Mouse (Mus musculus): ENCODE results near the gene Phc2. TPM values are rescaled to one million over a fixed set of nuclear protein-coding genes. Genes with fewer than 3 reads are reported as not detected.

Gene Phc2
- polyA plus RNA-seq, 1 experiment from 2014 or later, result 7.5 TPM

- Histone ChIP-seq H3K9me3 (replicated peaks; ENCODE audit: control insufficient read depth, low read length) (no peaks in the 10 kb centered on the region), H3K9ac (ENCODE audit: low read length) (peak overlapping the region; percentile 98), H3K4me1 (ENCODE audit: control insufficient read depth, insufficient read depth, low read length) (peaks cover 43% of the 10 kb centered on the region), H3K4me2 (ENCODE audit: low read depth, low read length) (peak overlapping the region; percentile 91), H3K27me3 (ENCODE audit: control insufficient read depth, insufficient read depth, low read length) (no peaks in the 10 kb centered on the region), H3K27ac (ENCODE audit: low read length) (peak overlapping the region; percentile 92), H3K36me3 (ENCODE audit: control insufficient read depth, insufficient read depth) (no peaks in the 10 kb centered on the region), H3K4me3 (ENCODE audit: low read length) (peak overlapping the region; percentile 71)
- 3% methylated on average over 66 of the region's 68 CpGs for WGBS
- ATAC-seq (replicated peaks; ENCODE audit: extremely low read depth, insufficient read depth, low FRiP score), result peak; percentile 93
Measured at GRCm38 (mm10) chr4:128727019-128727720, 72.7 kb downstream of the Phc2 start.

GRCm38 (mm10) chr4:128727721-128728430 lies 73.4 kb downstream of the Phc2 start:
- peaks cover 47% of the 10 kb centered on the region for H3K4me1 ChIP-seq (ENCODE audit: control insufficient read depth, insufficient read depth, low read length)
- H3K9me3 ChIP-seq (replicated peaks; ENCODE audit: control insufficient read depth, low read length), result no peaks in the 10 kb centered on the region
- peak overlapping the region; percentile 91 for H3K4me2 ChIP-seq (ENCODE audit: low read depth, low read length)
- H3K9ac ChIP-seq (ENCODE audit: low read length), result peak overlapping the region; percentile 98
- H3K36me3 ChIP-seq (ENCODE audit: control insufficient read depth, insufficient read depth), result no peaks in the 10 kb centered on the region
- peak overlapping the region; percentile 92 for H3K27ac ChIP-seq (ENCODE audit: low read length)
- no peaks in the 10 kb centered on the region for H3K27me3 ChIP-seq (ENCODE audit: control insufficient read depth, insufficient read depth, low read length)
- peak; percentile 67 for ATAC-seq (replicated peaks; ENCODE audit: extremely low read depth, insufficient read depth, low FRiP score)
- WGBS, result under 1% methylated on average over 65 of the region's 65 CpGs
- H3K4me3 ChIP-seq (ENCODE audit: low read length), result peak overlapping the region; percentile 71

DNA sequence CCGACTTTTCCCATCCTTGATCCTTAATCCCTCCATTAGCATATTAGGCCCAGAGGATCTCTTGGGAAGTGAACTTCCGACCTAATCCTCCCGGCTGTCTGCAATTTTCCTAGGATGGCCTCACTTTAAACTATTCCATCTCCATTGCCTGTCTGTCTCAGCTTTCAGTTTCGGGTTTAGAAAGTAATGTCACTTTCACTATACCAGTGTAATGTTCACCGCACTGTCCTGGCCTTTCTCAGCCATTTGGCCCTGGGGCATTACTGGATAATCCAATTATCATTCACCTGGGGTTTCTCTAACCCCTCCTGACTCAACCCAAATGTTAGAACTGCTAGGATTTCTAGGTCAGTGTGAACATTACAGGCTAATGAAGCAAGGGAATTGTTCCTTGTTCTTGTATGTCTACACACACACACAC lies 73.9 kb downstream of the Phc2 start:
- H3K4me2 ChIP-seq (ENCODE audit: low read depth, low read length), result peak overlapping the region; percentile 91
- peaks cover 53% of the 10 kb centered on the region for H3K4me1 ChIP-seq (ENCODE audit: control insufficient read depth, insufficient read depth, low read length)
- no peaks in the 10 kb centered on the region for H3K27me3 ChIP-seq (ENCODE audit: control insufficient read depth, insufficient read depth, low read length)
- no peaks in the 10 kb centered on the region for H3K9me3 ChIP-seq (replicated peaks; ENCODE audit: control insufficient read depth, low read length)
- peak overlapping the region; percentile 92 for H3K27ac ChIP-seq (ENCODE audit: low read length)
- H3K9ac ChIP-seq (ENCODE audit: low read length), result peak overlapping the region; percentile 98
- no peak for ATAC-seq (replicated peaks; ENCODE audit: extremely low read depth, insufficient read depth, low FRiP score)
- no peaks in the 10 kb centered on the region for H3K36me3 ChIP-seq (ENCODE audit: control insufficient read depth, insufficient read depth)
- peak overlapping the region; percentile 71 for H3K4me3 ChIP-seq (ENCODE audit: low read length)
- WGBS, result under 1% methylated on average over 5 of the region's 5 CpGs

GRCm38 (mm10) chr4:128729033-128729708 lies 74.7 kb downstream of the Phc2 start:
- Histone ChIP-seq H3K9me3 (replicated peaks; ENCODE audit: control insufficient read depth, low read length) (no peaks in the 10 kb centered on the region), H3K27ac (ENCODE audit: low read length) (peak overlapping the region; percentile 92), H3K9ac (ENCODE audit: low read length) (peak overlapping the region; percentile 98), H3K4me3 (ENCODE audit: low read length) (peak overlapping the region; percentile 71), H3K27me3 (ENCODE audit: control insufficient read depth, insufficient read depth, low read length) (no peaks in the 10 kb centered on the region), H3K4me2 (ENCODE audit: low read depth, low read length) (peak overlapping the region; percentile 91), H3K4me1 (ENCODE audit: control insufficient read depth, insufficient read depth, low read length) (peaks cover 54% of the 10 kb centered on the region), H3K36me3 (ENCODE audit: control insufficient read depth, insufficient read depth) (no peaks in the 10 kb centered on the region)
- no peak for ATAC-seq (replicated peaks; ENCODE audit: extremely low read depth, insufficient read depth, low FRiP score)
- WGBS, result 23% methylated on average over 15 of the region's 15 CpGs

- WGBS, result 23% methylated on average over 5 of the region's 5 CpGs
- no peaks in the 10 kb centered on the region for H3K36me3 ChIP-seq (ENCODE audit: control insufficient read depth, insufficient read depth)
- no peak for ATAC-seq (replicated peaks; ENCODE audit: extremely low read depth, insufficient read depth, low FRiP score)
- no peaks in the 10 kb centered on the region for H3K27me3 ChIP-seq (ENCODE audit: control insufficient read depth, insufficient read depth, low read length)
- peak overlapping the region; percentile 71 for H3K4me3 ChIP-seq (ENCODE audit: low read length)
- H3K4me2 ChIP-seq (ENCODE audit: low read depth, low read length), result peak overlapping the region; percentile 91
- H3K27ac ChIP-seq (ENCODE audit: low read length), result peak overlapping the region; percentile 92
- peak overlapping the region; percentile 98 for H3K9ac ChIP-seq (ENCODE audit: low read length)
- no peaks in the 10 kb centered on the region for H3K9me3 ChIP-seq (replicated peaks; ENCODE audit: control insufficient read depth, low read length)
- H3K4me1 ChIP-seq (ENCODE audit: control insufficient read depth, insufficient read depth, low read length), result peaks cover 54% of the 10 kb centered on the region
Measured at GRCm38 (mm10) chr4:128729709-128730037, 75.2 kb downstream of the Phc2 start.

DNA sequence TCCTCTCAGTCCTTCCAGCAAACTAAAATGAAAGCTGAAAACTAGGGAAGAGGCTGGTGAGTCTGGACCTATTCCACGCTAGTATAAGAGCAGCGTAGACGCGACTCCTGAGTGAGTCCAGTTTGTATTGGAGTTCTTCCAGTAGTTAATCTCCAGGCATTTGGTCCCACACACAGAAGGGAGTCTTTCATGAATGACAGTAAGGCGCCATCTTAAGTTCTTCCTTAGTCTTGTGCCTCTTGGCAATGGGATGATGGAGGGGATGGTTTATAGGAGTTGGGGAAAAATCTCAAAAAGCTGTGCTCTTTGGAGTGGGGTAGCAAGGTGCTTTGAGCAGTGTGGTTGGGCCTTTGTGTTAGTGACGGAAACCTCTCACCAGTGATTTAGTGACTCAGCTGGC lies 75.8 kb downstream of the Phc2 start:
- no peak for ATAC-seq (replicated peaks; ENCODE audit: extremely low read depth, insufficient read depth, low FRiP score)

DNA sequence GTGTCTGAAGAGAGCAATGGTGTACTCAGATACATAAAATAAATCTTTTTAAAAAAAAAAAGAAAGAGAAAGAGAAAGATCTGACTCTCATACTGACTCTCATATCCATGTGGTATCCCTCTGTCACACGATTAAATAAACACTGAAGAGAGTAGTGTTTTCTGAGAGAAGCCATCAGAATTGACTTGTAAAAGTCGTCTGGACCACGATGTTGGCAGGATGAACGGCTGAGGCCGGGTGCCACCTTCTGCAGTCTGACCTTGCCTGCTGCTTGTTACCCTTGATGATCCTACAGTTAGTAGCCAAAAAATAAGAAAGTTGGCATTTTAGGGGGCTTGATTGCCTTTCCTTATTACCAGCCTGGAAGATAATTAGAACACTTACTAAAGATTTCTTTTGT lies 78.3 kb downstream of the Phc2 start:
- Histone ChIP-seq H3K4me3 (ENCODE audit: low read length) (no peak overlapping the region), H3K36me3 (ENCODE audit: control insufficient read depth, insufficient read depth) (no peaks in the 10 kb centered on the region), H3K4me2 (ENCODE audit: low read depth, low read length) (no peak overlapping the region), H3K4me1 (ENCODE audit: control insufficient read depth, insufficient read depth, low read length) (peaks cover 84% of the 10 kb centered on the region), H3K27ac (ENCODE audit: low read length) (peak overlapping the region; percentile 11; the same call in 1 of the 2 replicates), H3K27me3 (ENCODE audit: control insufficient read depth, insufficient read depth, low read length) (no peaks in the 10 kb centered on the region), H3K9me3 (replicated peaks; ENCODE audit: control insufficient read depth, low read length) (no peaks in the 10 kb centered on the region), H3K9ac (ENCODE audit: low read length) (no peak overlapping the region)
- 28% methylated on average over 5 of the region's 5 CpGs for WGBS
- ATAC-seq (replicated peaks; ENCODE audit: extremely low read depth, insufficient read depth, low FRiP score), result no peak

More for the DNA sequence above, 75.8 kb downstream of the Phc2 start:
- peak overlapping the region; percentile 91 for H3K4me2 ChIP-seq (ENCODE audit: low read depth, low read length)
- H3K4me1 ChIP-seq (ENCODE audit: control insufficient read depth, insufficient read depth, low read length), result peaks cover 60% of the 10 kb centered on the region
- peak overlapping the region; percentile 71 for H3K4me3 ChIP-seq (ENCODE audit: low read length)
- no peaks in the 10 kb centered on the region for H3K36me3 ChIP-seq (ENCODE audit: control insufficient read depth, insufficient read depth)
- no peaks in the 10 kb centered on the region for H3K9me3 ChIP-seq (replicated peaks; ENCODE audit: control insufficient read depth, low read length)
- H3K27ac ChIP-seq (ENCODE audit: low read length), result peak overlapping the region; percentile 92
- WGBS, result 46% methylated on average over 6 of the region's 6 CpGs
- peak overlapping the region; percentile 98 for H3K9ac ChIP-seq (ENCODE audit: low read length)
- no peaks in the 10 kb centered on the region for H3K27me3 ChIP-seq (ENCODE audit: control insufficient read depth, insufficient read depth, low read length)

DNA sequence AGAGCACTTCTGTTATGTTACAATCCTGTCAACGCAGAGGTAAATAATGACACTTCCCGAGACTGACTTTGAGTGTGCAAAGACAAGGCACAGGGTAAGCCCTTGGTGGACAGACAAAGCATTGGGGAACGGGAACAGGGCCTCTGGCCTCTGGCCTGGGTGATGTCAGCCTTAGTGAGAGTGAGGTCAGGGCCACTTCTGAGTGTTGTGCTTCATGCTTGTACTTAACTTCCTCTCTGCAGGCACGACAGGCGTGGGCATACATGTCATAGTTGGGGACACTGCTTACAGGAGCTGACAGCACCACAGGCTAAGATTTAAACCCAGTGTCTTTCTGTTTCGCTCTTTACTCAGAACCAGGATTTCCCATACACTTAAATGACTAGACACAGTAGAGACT lies 79.0 kb downstream of the Phc2 start:
- Histone ChIP-seq H3K27me3 (ENCODE audit: control insufficient read depth, insufficient read depth, low read length) (no peaks in the 10 kb centered on the region), H3K4me1 (ENCODE audit: control insufficient read depth, insufficient read depth, low read length) (peaks cover 89% of the 10 kb centered on the region), H3K27ac (ENCODE audit: low read length) (peak overlapping the region; percentile 90), H3K4me2 (ENCODE audit: low read depth, low read length) (peak overlapping the region; percentile 47), H3K36me3 (ENCODE audit: control insufficient read depth, insufficient read depth) (no peaks in the 10 kb centered on the region), H3K9ac (ENCODE audit: low read length) (peak overlapping the region; percentile 48), H3K4me3 (ENCODE audit: low read length) (no peak overlapping the region), H3K9me3 (replicated peaks; ENCODE audit: control insufficient read depth, low read length) (no peaks in the 10 kb centered on the region)
- WGBS, result 14% methylated on average over 6 of the region's 6 CpGs
- ATAC-seq (replicated peaks; ENCODE audit: extremely low read depth, insufficient read depth, low FRiP score), result no peak

GRCm38 (mm10) chr4:128734217-128734616 lies 79.7 kb downstream of the Phc2 start:
- peak overlapping the region; percentile 90 for H3K27ac ChIP-seq (ENCODE audit: low read length)
- no peaks in the 10 kb centered on the region for H3K9me3 ChIP-seq (replicated peaks; ENCODE audit: control insufficient read depth, low read length)
- peak overlapping the region; percentile 47 for H3K4me2 ChIP-seq (ENCODE audit: low read depth, low read length)
- WGBS, result 10% methylated on average over 5 of the region's 5 CpGs
- peak; percentile 75 for ATAC-seq (replicated peaks; ENCODE audit: extremely low read depth, insufficient read depth, low FRiP score)
- no peaks in the 10 kb centered on the region for H3K36me3 ChIP-seq (ENCODE audit: control insufficient read depth, insufficient read depth)
- peak overlapping the region; percentile 15; the same call in 1 of the 2 replicates for H3K4me3 ChIP-seq (ENCODE audit: low read length)
- no peaks in the 10 kb centered on the region for H3K27me3 ChIP-seq (ENCODE audit: control insufficient read depth, insufficient read depth, low read length)
- peaks cover 83% of the 10 kb centered on the region for H3K4me1 ChIP-seq (ENCODE audit: control insufficient read depth, insufficient read depth, low read length)
- H3K9ac ChIP-seq (ENCODE audit: low read length), result peak overlapping the region; percentile 48
